Mouse (Mus musculus) embryo, embryonic 9.5 days (tissue): ENCODE measurements around the gene Ntrk3.
A peak's percentile ranks its signal among the peaks of the same experiment; 100 is the strongest.

ENCODE experiments used
- DNase-seq: peaks from one replicate; pipeline ENCODE4 v3.0.0-alpha.2; 2017; ENCODE audit errors: extremely low spot score

Ntrk3 gene

GRCm38 (mm10) chr7:78737614-78738210 is at the start of gene Ntrk3:
TSS of gene Ntrk3 (minus strand) at chr7:78738012.
- no peak for DNase-seq

GRCm38 (mm10) chr7:78785906-78786305 is 48.1 kb upstream of the Ntrk3 start:
- no peak for DNase-seq

GRCm38 (mm10) chr7:78782639-78783581 is 45.1 kb upstream of the Ntrk3 start, which contains the start of the genes Mrps11 and Mrpl46:
TSS of gene Mrps11 (plus strand) at chr7:78783119.
TSS of gene Mrpl46 (minus strand) at chr7:78783531.
- peak; percentile 87 for DNase-seq

- DNase-seq: no peak
Observed at GRCm38 (mm10) chr7:78778741-78779140, 40.9 kb upstream of the Ntrk3 start.

GRCm38 (mm10) chr7:78770936-78771335 is 33.1 kb upstream of the Ntrk3 start:
- DNase-seq: no peak

GRCm38 (mm10) chr7:78769075-78769652 is 31.4 kb upstream of the Ntrk3 start:
- no peak for DNase-seq

- no peak for DNase-seq
Observed at GRCm38 (mm10) chr7:78767929-78768531, 30.2 kb upstream of the Ntrk3 start.

GRCm38 (mm10) chr7:78766019-78766683 is 28.3 kb upstream of the Ntrk3 start:
- DNase-seq: peak; percentile 87

GRCm38 (mm10) chr7:78765215-78765631 is 27.4 kb upstream of the Ntrk3 start:
- DNase-seq: no peak

GRCm38 (mm10) chr7:78763801-78764200 is 26.0 kb upstream of the Ntrk3 start:
- no peak for DNase-seq

- DNase-seq: no peak
Observed at GRCm38 (mm10) chr7:78754458-78755000, 16.7 kb upstream of the Ntrk3 start.

- no peak for DNase-seq
Observed at GRCm38 (mm10) chr7:78753752-78754457, 16.1 kb upstream of the Ntrk3 start.

GRCm38 (mm10) chr7:78752961-78753360 is 15.1 kb upstream of the Ntrk3 start:
- DNase-seq: no peak

GRCm38 (mm10) chr7:78743731-78744385 is 6.0 kb upstream of the Ntrk3 start:
- no peak for DNase-seq

GRCm38 (mm10) chr7:78739351-78740000 is 1.7 kb upstream of the Ntrk3 start:
- DNase-seq: no peak

GRCm38 (mm10) chr7:78737196-78737595 is 616 bp downstream of the Ntrk3 start:
- no peak for DNase-seq

- DNase-seq: no peak
Observed at GRCm38 (mm10) chr7:78731391-78731790, 6.4 kb downstream of the Ntrk3 start.

- no peak for DNase-seq
Observed at GRCm38 (mm10) chr7:78724591-78724990, 13.2 kb downstream of the Ntrk3 start.

GRCm38 (mm10) chr7:78722051-78722450 is 15.8 kb downstream of the Ntrk3 start:
- DNase-seq: no peak
